Mouse (Mus musculus): ENCODE results near the gene Mrps21.

GRCm38 (mm10) chr3:95816681-95817080 lies 54.6 kb downstream of the Mrps21 start:
- TF ChIP-seq POLR2A (IDR thresholded peaks at IDR 0.05; ENCODE audit: low read depth, low read length), result no peak
- TF ChIP-seq MAFK (IDR thresholded peaks at IDR 0.05; ENCODE audit: insufficient replicate concordance, low read length), result no peak
- TF ChIP-seq SMC3 (IDR thresholded peaks at IDR 0.05; ENCODE audit: low read depth, low read length), result no peak
